Mouse (Mus musculus) liver, adult 2 months (tissue): ENCODE data around the gene Ptgds. TPM values are rescaled to one million over a fixed set of nuclear protein-coding genes. Genes with fewer than 3 reads are reported as not detected.

Experiments
- DNase-seq: peaks from one replicate; pipeline ENCODE4 v3.0.0-alpha.2; 2011; ENCODE audit warnings: low read depth, low spot score; ENCODE audit errors: extremely low read depth
- H3K27ac ChIP-seq: fragments of 200-500 bp; replicated peaks from 2 replicates; pipeline ENCODE4 v1.5.1; 2012; ENCODE audit warnings: low read depth, mild to moderate bottlenecking, control low read depth, inconsistent platforms, low read length; ENCODE audit not compliant: insufficient read depth
- H3K27me3 ChIP-seq: fragments of 200-500 bp; 2 replicates; pipeline ENCODE4 v1.6.1; 2012; ENCODE audit warnings: mild to moderate bottlenecking, moderate library complexity, low read length, inconsistent platforms; ENCODE audit not compliant: control insufficient read depth, insufficient read depth
- H3K36me3 ChIP-seq: fragments of 200-500 bp; 2 replicates; pipeline ENCODE4 v1.6.1; 2012; ENCODE audit warnings: low read length, inconsistent platforms; ENCODE audit not compliant: control insufficient read depth, insufficient read depth
- H3K4me1 ChIP-seq: fragments of 200-500 bp; 2 replicates; pipeline ENCODE4 v1.6.1; 2011; ENCODE audit warnings: low read length; ENCODE audit not compliant: control insufficient read depth, insufficient read depth
- H3K4me3 ChIP-seq: fragments of 200-500 bp; 2 replicates; pipeline ENCODE4 v1.5.1; 2011; ENCODE audit warnings: low read depth, mild to moderate bottlenecking, control low read depth, low read length, moderate library complexity; ENCODE audit not compliant: insufficient read depth
- H3K79me2 ChIP-seq: fragments of 200-500 bp; 2 replicates; pipeline ENCODE4 v1.6.1; 2012; ENCODE audit warnings: inconsistent platforms, mild to moderate bottlenecking, low read length, moderate library complexity; ENCODE audit not compliant: control insufficient read depth, insufficient read depth
- H3K9ac ChIP-seq: fragments of 200-500 bp; 2 replicates; pipeline ENCODE4 v1.6.1; 2012; ENCODE audit warnings: low read depth, mild to moderate bottlenecking, control low read depth, inconsistent platforms, low read length
- CTCF ChIP-seq: fragments of 200-500 bp; IDR thresholded peaks from 2 replicates; pipeline ENCODE4 v1.5.1; 2011; ENCODE audit warnings: low read depth, low read length, control low read depth
- POLR2A ChIP-seq: fragments of 200-500 bp; IDR thresholded peaks from 2 replicates; pipeline ENCODE4 v1.6.1; 2011; ENCODE audit warnings: low read length, control low read depth; ENCODE audit not compliant: insufficient read depth; ENCODE audit errors: extremely low read depth
- WGBS: fragments of 180-500 bp; shearing (Covaris S2); methylation state at CpG from one replicate; pipeline ENCODE4 v1.1.7; 2018; 5-methylcytosine and 5-hydroxymethylcytosine counted together
- polyA plus RNA-seq: library from polyadenylated mRNA; depleted of rRNA; stranded (reverse); fragments of >200 nt; gene quantifications from 2 replicates; pipeline ENCODE4 v1.2.3, GENCODE M21; 2012
- total RNA-seq: library from RNA; depleted of rRNA; stranded (reverse); fragments of >200 nt; gene quantifications from 2 replicates; pipeline ENCODE4 v1.2.3, GENCODE M21; 2014

Gene Ptgds
- total and polyA plus RNA-seq, 2 experiments: 8.9 to 40.2 TPM

GRCm38 (mm10) chr2:25441067-25441466 lies 28.8 kb downstream of the Ptgds start:
- H3K4me1 ChIP-seq: no peaks in the 10 kb centered on the region
- no peaks in the 10 kb centered on the region for H3K79me2 ChIP-seq

GRCm38 (mm10) chr2:25436286-25436820 lies 33.5 kb downstream of the Ptgds start:
- DNase-seq: no peak
- Histone ChIP-seq H3K9ac (no peak overlapping the region), H3K4me3 (no peak overlapping the region), H3K27ac (no peak overlapping the region), H3K4me1 (no peaks in the 10 kb centered on the region), H3K79me2 (no peaks in the 10 kb centered on the region), H3K27me3 (no peaks in the 10 kb centered on the region), H3K36me3 (no peaks in the 10 kb centered on the region)
- TF ChIP-seq CTCF: no peak
- TF ChIP-seq POLR2A: no peak
- 89% methylated on average over 10 of the region's 10 CpGs for WGBS

More at GRCm38 (mm10) chr2:25441067-25441466, 28.8 kb downstream of the Ptgds start:
- no peak overlapping the region for H3K27ac ChIP-seq
- no peaks in the 10 kb centered on the region for H3K27me3 ChIP-seq
- WGBS: 89% methylated on average over 20 of the region's 20 CpGs
- H3K9ac ChIP-seq: no peak overlapping the region
- DNase-seq: no peak
- TF ChIP-seq CTCF (no peak), POLR2A (no peak)
- H3K36me3 ChIP-seq: no peaks in the 10 kb centered on the region
- H3K4me3 ChIP-seq: no peak overlapping the region

GRCm38 (mm10) chr2:25434292-25434691 lies 35.6 kb downstream of the Ptgds start:
- Histone ChIP-seq H3K4me3 (no peak overlapping the region), H3K27me3 (no peaks in the 10 kb centered on the region), H3K4me1 (0 out of 2 replicates have a peak, but pooled peaks cover 1% of the 10 kb centered on the region), H3K27ac (no peak overlapping the region), H3K9ac (no peak overlapping the region), H3K79me2 (peaks cover 6% of the 10 kb centered on the region; the same call in 1 of the 2 replicates), H3K36me3 (no peaks in the 10 kb centered on the region)
- WGBS: 87% methylated on average over 8 of the region's 8 CpGs
- DNase-seq: no peak
- TF ChIP-seq CTCF: no peak
- no peak for TF ChIP-seq POLR2A

GRCm38 (mm10) chr2:25433101-25433500 lies 36.7 kb downstream of the Ptgds start:
- H3K9ac ChIP-seq: no peak overlapping the region
- peaks cover 6% of the 10 kb centered on the region; the same call in 1 of the 2 replicates for H3K79me2 ChIP-seq
- TF ChIP-seq CTCF (no peak), POLR2A (no peak)
- H3K36me3 ChIP-seq: no peaks in the 10 kb centered on the region
- no peak for DNase-seq
- H3K27me3 ChIP-seq: no peaks in the 10 kb centered on the region
- no peak overlapping the region for H3K27ac ChIP-seq
- peaks cover 3% of the 10 kb centered on the region; the same call in 1 of the 2 replicates for H3K4me1 ChIP-seq
- no peak overlapping the region for H3K4me3 ChIP-seq
- WGBS: 93% methylated on average over 17 of the region's 17 CpGs

- WGBS: 92% methylated on average over 11 of the region's 11 CpGs
- no peak for DNase-seq
- Histone ChIP-seq H3K27ac (no peak overlapping the region), H3K9ac (no peak overlapping the region), H3K79me2 (peaks cover 6% of the 10 kb centered on the region; the same call in 1 of the 2 replicates), H3K4me3 (no peak overlapping the region), H3K36me3 (no peaks in the 10 kb centered on the region), H3K4me1 (peaks cover 3% of the 10 kb centered on the region; the same call in 1 of the 2 replicates), H3K27me3 (no peaks in the 10 kb centered on the region)
- TF ChIP-seq CTCF: no peak
- no peak for TF ChIP-seq POLR2A
Measured at GRCm38 (mm10) chr2:25432326-25433098, 37.3 kb downstream of the Ptgds start.
